Mouse (Mus musculus) brain, embryonic 18.5 days (tissue): ENCODE results near the gene Olfr1051.
"Not testable (repeated sequence)": the region's sequence is repeated elsewhere in the genome, so short reads cannot be mapped to it uniquely, and the experiment has no call there.

Experiments used
- DNase-seq: peaks from one replicate; pipeline ENCODE4 v3.0.0-alpha.2; 2012; ENCODE audit warnings: low read depth, low spot score

The Olfr1051 gene

GRCm38 (mm10) chr2:86278988-86279387, at the start of gene Olfr1051:
TSS of gene Olfr1051 (minus strand) at chr2:86279088.
- not testable (repeated sequence) for DNase-seq

DNA sequence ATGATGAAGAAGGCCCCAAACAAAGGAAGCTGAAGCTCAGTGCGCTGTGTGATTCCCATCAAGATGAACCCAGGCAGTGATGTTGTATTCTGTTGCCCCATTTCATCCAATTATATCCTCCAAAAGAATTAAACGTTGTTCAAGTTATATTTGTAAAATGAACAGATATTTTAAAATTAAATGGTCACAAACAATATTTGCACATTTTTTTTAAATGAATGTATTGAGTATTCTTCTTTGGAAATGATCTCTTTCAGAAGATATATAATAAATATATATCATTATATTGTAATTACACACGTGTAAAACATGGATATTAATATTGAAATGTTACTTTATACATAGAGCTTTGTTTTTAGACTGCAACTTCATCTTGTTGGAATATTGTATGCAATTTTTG, 36.3 kb upstream of the Olfr1051 start, which contains the start of gene Olfr1053:
Gene Olfr1053 (minus strand): TSS at position 101 of the 400 bp plus-strand sequence.
- DNase-seq = no peak

- DNase-seq = no peak
Observed at GRCm38 (mm10) chr2:86292155-86292554, 13.3 kb upstream of the Olfr1051 start, which contains the start of gene Olfr1052. TSS of gene Olfr1052 (plus strand) at chr2:86292455.

DNA sequence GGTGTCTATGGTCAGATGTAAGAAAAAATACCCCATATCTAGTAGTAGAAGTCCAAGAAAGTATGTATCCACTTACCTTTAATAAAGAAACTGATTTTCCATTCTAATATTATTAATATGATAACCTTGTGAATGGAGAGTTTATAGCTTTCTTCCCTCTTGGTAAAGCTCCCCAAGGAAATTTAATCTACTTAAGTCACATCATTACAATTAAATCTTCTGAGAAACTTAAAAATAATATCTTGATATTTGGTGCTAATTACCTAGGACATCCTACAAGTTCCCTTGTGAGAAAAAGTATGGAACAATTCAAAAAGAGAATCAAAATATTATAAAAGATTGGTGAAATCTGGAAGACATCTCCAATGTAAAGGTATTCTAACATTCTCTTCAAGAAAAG, 20.7 kb downstream of the Olfr1051 start, which contains the start of gene Olfr1049:
Gene Olfr1049 (minus strand): TSS at position 101 of the 400 bp plus-strand sequence.
- not testable (repeated sequence) for DNase-seq

DNA sequence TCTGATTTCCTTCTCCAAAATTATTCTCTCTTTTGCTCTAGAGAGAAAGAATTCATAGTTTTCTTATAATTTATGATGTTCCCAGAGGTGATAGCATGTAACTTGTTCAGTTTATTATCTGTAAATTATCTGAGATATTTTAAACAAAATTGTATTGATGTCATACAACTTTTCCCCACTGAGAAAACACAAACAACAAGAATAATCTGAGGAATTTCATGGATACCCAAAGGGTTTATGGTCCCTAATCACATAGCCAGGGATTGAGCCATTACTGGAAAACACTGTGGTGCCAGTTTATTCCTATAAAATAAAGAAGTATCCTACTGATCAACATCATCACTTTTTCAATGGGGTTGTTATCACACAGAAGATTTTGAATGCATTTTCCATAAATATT, 38.7 kb downstream of the Olfr1051 start, which contains the start of gene Olfr1048:
Gene Olfr1048 (minus strand): TSS at position 101 of the 400 bp plus-strand sequence.
- DNase-seq = no peak

GRCm38 (mm10) chr2:86231301-86231700, 47.6 kb downstream of the Olfr1051 start, which contains the start of gene Olfr1047:
TSS of gene Olfr1047 (minus strand) at chr2:86231401.
- no peak for DNase-seq
